Mouse (Mus musculus) adrenal gland, adult 8-10 months (tissue): ENCODE results near the gene Hnrnpr. TPM values are rescaled to one million over a fixed set of nuclear protein-coding genes. Genes with fewer than 3 reads are reported as not detected.

Experiments used
- DNase-seq: peaks from one replicate; pipeline ENCODE4 v3.0.0; 2022
- total RNA-seq, 4 experiments: library from RNA; stranded (reverse); gene quantifications; 2 replicates each; pipeline ENCODE4 v1.2.4; 2022

Gene Hnrnpr
- 10 to 100 TPM; 71.9 to 94.0 (median 83.8) TPM for total RNA-seq

GRCm38 (mm10) chr4:136310229-136311041 lies at the start of gene Hnrnpr:
Gene Hnrnpr (plus strand): TSS chr4:136310942.
- peak; percentile 98 for DNase-seq

GRCm38 (mm10) chr4:136261912-136262311 lies 48.8 kb upstream of the Hnrnpr start:
- DNase-seq, result no peak

GRCm38 (mm10) chr4:136263555-136263954 lies 47.2 kb upstream of the Hnrnpr start:
- no peak for DNase-seq

- DNase-seq, result no peak
These were observed 43.9 kb upstream of the Hnrnpr start for GRCm38 (mm10) chr4:136266716-136267343.

- no peak for DNase-seq
These were observed 41.8 kb upstream of the Hnrnpr start for GRCm38 (mm10) chr4:136268912-136269311.

- DNase-seq, result no peak
These were observed 40.1 kb upstream of the Hnrnpr start for GRCm38 (mm10) chr4:136270648-136271047.

GRCm38 (mm10) chr4:136281097-136281496 lies 29.6 kb upstream of the Hnrnpr start:
- DNase-seq, result no peak

GRCm38 (mm10) chr4:136281611-136282010 lies 29.1 kb upstream of the Hnrnpr start:
- DNase-seq, result no peak

GRCm38 (mm10) chr4:136282621-136283480 lies 27.9 kb upstream of the Hnrnpr start:
- no peak for DNase-seq

- no peak for DNase-seq
These were observed 27.0 kb upstream of the Hnrnpr start for GRCm38 (mm10) chr4:136283783-136284182.

GRCm38 (mm10) chr4:136284455-136284854 lies 26.3 kb upstream of the Hnrnpr start, which contains the start of gene Zfp46:
Gene Zfp46 (plus strand): TSS chr4:136284683.
- peak; percentile 59 for DNase-seq

- no peak for DNase-seq
These were observed 25.9 kb upstream of the Hnrnpr start for GRCm38 (mm10) chr4:136284891-136285290.

GRCm38 (mm10) chr4:136285348-136285810 lies 25.4 kb upstream of the Hnrnpr start:
- DNase-seq, result peak; percentile 96

GRCm38 (mm10) chr4:136285811-136286371 lies 24.9 kb upstream of the Hnrnpr start:
- peak; percentile 96 for DNase-seq

GRCm38 (mm10) chr4:136289918-136290780 lies 20.6 kb upstream of the Hnrnpr start:
- no peak for DNase-seq

GRCm38 (mm10) chr4:136290781-136291595 lies 19.8 kb upstream of the Hnrnpr start:
- DNase-seq, result no peak

- no peak for DNase-seq
These were observed 19.1 kb upstream of the Hnrnpr start for GRCm38 (mm10) chr4:136291692-136292091.

GRCm38 (mm10) chr4:136295941-136296340 lies 14.8 kb upstream of the Hnrnpr start:
- DNase-seq, result no peak

- DNase-seq, result no peak
These were observed 8.3 kb upstream of the Hnrnpr start for GRCm38 (mm10) chr4:136302462-136302861.

GRCm38 (mm10) chr4:136304181-136304580 lies 6.6 kb upstream of the Hnrnpr start:
- no peak for DNase-seq
